Mouse (Mus musculus): Measurements from ENCODE around the gene Fbxw21. TPM values are rescaled to one million over a fixed set of nuclear protein-coding genes. Genes with fewer than 3 reads are reported as not detected.

The Fbxw21 gene
- total RNA-seq, 1 experiment from 2014 or later = not detected

GRCm38 (mm10) chr9:109111591-109111990, 50.2 kb downstream of the Fbxw21 start:
- DNase-seq = no peak

- DNase-seq = no peak
These were observed 50.7 kb downstream of the Fbxw21 start for GRCm38 (mm10) chr9:109111101-109111500.

- no peak for DNase-seq
These were observed 51.6 kb downstream of the Fbxw21 start for GRCm38 (mm10) chr9:109110240-109110639.

- DNase-seq = no peak
These were observed 54.5 kb downstream of the Fbxw21 start for GRCm38 (mm10) chr9:109107341-109107740.

- DNase-seq = no peak
These were observed 56.2 kb downstream of the Fbxw21 start for GRCm38 (mm10) chr9:109105648-109106047.

- peak; percentile 82 for DNase-seq
These were observed 56.8 kb downstream of the Fbxw21 start for GRCm38 (mm10) chr9:109105011-109105410.

- no peak for DNase-seq
These were observed 57.8 kb downstream of the Fbxw21 start for GRCm38 (mm10) chr9:109104083-109104482.

- DNase-seq = peak; percentile 93
These were observed 58.6 kb downstream of the Fbxw21 start for GRCm38 (mm10) chr9:109103250-109103649.

GRCm38 (mm10) chr9:109102541-109102940, 59.3 kb downstream of the Fbxw21 start:
- no peak for DNase-seq

- peak; percentile 52 for DNase-seq
These were observed 59.9 kb downstream of the Fbxw21 start for GRCm38 (mm10) chr9:109101933-109102445.

GRCm38 (mm10) chr9:109100307-109100928, 61.4 kb downstream of the Fbxw21 start:
- no peak for DNase-seq

- DNase-seq = peak; percentile 77
These were observed 62.9 kb downstream of the Fbxw21 start for GRCm38 (mm10) chr9:109098969-109099368.

GRCm38 (mm10) chr9:109098366-109098765, 63.5 kb downstream of the Fbxw21 start:
- DNase-seq = no peak

- DNase-seq = peak; percentile 85
These were observed 64.0 kb downstream of the Fbxw21 start for GRCm38 (mm10) chr9:109097831-109098230.

- DNase-seq = no peak
These were observed 64.5 kb downstream of the Fbxw21 start for GRCm38 (mm10) chr9:109097291-109097690.

GRCm38 (mm10) chr9:109096856-109097255, 65.0 kb downstream of the Fbxw21 start:
- DNase-seq = no peak

GRCm38 (mm10) chr9:109096251-109096661, 65.6 kb downstream of the Fbxw21 start:
- peak; percentile 59 for DNase-seq

- peak; percentile 85 for DNase-seq
These were observed 66.5 kb downstream of the Fbxw21 start, which contains the start of gene Plxnb1 for GRCm38 (mm10) chr9:109095137-109095982. Gene Plxnb1 (plus strand): TSS chr9:109095389.

- peak; percentile 69 for DNase-seq
These were observed 67.2 kb downstream of the Fbxw21 start for GRCm38 (mm10) chr9:109094553-109095136.

GRCm38 (mm10) chr9:109093786-109094552, 67.9 kb downstream of the Fbxw21 start:
- DNase-seq = peak; percentile 72

GRCm38 (mm10) chr9:109092799-109093198, 69.0 kb downstream of the Fbxw21 start:
- DNase-seq = no peak

- no peak for DNase-seq
These were observed 70.0 kb downstream of the Fbxw21 start for GRCm38 (mm10) chr9:109091802-109092201.
